Mouse (Mus musculus) ovary, postnatal 10 days (tissue): Measurements from ENCODE around the gene Midn.

ENCODE experiments used
- DNase-seq: peaks from one replicate; pipeline ENCODE4 v3.0.0; 2022; ENCODE audit warnings: low spot score

The Midn gene

DNA sequence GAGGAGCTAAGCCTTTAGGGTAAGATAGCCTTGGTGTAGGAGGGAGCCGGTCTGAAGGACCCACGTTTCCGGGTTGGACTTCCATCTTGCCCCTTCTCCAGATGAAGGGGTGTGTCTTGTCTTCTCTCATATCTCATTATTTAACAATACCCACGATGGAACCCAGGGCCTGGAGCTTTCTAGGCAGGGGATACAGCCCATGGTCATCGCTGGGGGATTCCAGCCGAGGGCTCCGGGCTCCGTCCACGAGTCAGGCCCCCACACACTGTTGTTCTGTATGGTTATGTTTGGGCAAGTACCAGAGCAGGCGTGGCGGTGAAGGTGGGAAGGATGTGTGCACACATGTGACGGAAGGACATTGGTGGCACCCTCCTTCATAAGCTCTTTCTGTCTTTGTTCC, 3.9 kb upstream of the Midn start:
- no peak for DNase-seq

DNA sequence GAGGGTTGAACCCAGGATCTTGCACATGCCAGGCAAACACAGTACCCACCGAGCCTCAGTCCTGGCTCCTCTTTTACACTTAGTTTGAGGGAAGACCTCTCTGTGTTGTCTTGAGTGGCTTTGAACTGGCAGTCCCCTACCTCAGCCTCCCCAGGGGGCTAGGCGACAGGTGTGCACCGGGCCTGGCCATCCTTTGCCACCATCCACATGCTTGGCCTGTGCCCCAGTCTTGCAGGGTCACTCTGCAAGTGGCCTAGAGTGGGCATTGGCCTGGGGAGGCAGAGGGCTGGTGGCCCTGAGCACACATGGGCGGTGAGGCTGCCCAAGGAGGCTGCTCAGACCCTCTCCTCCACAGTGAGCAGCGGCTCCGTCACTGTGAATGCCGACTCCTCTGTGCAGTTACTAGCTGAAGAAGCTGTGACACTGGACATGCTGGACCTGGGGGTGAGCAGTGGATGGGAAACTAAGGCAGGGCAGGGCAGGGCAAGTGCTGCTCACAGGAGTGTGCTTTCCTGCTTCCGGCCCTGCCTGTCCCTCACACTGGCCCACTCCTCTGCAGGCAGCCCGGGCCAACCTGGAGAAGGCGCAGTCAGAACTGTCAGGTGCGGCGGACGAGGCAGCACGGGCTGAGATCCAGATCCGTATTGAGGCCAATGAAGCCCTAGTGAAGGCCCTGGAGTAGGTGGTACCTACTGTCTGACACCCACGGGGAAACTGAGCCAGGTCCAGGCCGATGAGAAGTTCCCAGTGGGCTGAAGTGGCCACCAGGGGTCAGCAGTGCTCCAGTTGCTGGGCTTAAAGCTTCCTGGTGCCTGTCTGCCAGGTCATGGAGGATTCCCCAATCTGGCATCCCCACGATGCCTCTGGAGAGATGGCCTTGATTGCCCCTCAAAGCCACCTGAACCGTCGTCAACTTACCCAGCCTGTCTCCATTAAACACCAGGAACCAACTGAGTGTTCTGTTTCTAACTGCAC, 2.9 kb upstream of the Midn start:
- DNase-seq: peak; percentile 53

DNA sequence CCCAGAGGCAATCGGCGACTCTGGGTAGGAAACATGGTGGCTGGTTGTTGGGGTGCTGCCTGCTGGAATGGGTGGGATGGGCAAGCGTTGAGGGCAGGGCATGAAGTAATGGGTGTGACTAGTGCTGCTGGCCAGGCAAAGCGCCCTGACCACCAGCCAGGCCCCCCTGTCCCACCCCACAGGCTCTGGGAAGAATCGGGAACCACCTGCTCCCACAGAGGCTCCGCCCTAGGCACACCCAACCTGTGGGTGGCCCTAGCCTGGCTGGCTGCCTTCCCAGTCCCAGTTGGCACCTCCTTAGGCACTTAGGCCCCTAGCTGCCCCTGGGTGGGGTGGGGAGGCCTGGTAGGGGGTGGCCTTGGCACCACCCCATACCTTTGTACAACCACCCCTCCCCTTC, 2.2 kb upstream of the Midn start:
- no peak for DNase-seq

DNA sequence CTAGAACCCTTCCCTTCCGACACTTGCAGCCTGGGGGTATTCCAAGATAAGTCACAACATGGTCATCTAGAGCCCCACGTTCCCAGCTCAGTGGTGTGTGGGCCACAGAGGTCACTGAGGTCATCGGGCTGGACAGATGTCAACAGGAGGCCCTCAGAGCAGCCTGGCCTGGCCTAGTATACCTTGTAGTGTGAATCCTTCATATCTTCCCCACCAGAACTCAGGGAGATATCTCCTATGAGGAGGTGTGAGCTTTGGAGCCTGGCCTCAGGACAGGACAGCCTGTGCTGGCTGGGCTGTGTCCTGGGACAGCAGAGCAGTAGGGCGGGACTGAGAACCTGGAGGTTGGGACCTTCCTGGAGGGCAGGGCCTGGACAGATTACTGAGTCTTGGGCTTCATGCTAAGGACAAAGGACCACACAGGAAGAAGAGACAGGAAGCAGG, 1.5 kb upstream of the Midn start:
- DNase-seq: no peak

DNA sequence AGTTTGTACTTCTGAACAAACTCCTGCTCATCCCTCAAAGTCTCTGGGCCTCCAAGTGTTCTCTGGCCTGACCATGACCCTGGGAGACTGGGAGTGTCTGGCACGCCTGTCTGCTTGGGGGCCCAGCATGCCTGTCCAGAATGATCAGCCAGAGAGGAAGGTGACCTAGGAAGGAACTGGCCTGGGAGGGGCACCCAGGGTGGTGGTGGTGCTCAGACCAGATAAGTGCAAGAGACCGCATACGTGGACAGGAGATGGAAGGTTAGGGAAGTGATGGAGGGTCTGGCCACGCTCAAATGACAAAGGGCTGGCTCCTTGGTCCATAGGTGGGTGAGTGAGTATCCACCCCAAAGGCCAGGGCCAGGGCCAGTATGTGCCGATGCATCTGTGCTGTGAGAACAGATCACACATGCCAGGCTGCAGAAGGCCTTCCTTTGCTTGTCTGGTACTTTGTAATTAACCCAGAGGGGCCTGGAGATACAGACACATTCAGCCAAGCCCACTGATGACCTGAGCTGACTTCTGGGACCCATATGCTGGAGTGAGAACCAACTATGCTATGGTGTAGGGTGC, 840 bp upstream of the Midn start:
- DNase-seq: no peak

DNA sequence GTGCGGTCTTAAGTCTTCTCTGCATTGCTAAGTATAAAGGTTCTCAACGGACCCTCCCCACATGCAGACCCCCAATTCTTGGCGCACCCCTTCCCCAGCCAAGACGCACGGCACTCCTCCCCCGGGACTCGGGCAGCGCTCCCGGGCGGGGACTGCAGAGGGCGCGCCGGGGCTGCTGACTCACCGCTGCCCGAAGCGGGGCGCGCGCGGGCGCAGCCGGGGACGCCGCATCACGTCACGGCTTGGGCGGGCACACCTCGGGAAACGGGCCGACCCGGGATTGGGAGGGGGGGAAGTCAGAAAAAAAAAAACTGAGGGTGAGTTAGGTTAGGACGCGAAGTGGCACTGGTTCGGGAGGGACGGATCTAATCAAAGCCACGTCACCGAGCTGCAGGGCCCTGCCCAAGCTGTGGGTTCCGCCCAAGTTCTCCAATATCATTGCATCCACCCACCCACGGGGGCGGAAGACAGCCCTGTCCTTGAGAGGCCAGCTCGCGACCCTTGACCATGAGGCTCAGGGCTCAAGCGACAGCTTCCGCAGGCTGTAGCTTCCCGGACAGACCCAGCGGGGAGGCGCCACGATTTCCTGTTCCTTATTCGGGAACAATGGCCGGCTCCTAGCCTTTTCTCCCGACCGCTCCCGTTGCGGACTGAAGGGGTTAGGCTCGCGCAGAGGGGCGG, 678 bp downstream of the Midn start:
- DNase-seq: peak; percentile 93

DNA sequence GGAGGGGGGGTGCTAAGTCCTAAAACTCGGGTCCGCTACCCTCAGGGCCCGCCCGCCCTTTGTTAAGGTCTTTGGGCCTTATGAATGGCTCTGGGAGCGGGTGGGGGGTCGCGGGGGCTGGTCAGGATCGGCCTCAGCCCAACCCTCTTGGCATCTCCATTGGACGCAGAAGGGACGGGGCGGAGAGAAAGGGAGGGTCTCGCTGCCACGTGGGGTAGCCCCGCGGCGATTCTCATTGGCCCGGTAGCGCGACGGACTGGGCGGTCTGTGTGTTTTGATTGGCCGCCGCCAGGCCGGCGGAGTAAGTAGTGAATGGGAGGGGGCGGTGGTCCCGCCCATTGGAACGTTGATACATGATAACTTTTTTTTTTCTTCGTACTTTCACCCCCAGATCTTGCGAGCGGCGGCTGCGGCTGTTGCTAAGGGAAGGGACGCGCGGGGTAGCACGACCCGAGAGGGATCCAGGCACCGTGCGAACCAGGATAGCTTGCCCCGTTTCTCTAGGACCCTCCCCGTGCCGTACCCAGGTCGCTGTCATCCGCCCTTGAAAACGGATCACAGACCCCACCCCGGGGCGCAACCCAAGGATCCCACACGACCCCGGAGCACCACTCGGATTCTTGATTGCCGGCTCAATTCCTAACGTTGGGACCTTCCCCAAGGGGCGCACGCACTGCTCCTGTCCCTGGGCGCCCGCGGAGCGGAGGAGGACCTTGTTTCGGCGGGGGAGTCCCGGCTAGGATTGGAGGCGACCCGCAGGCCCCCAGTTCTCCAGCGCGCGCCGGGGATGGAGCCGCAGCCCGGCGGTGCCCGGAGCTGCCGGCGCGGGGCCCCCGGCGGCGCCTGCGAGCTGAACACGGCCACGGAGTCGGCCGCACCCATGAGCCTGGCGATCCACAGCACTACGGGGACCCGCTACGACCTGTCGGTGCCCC, 1.5 kb downstream of the Midn start:
- DNase-seq: peak; percentile 88

DNA sequence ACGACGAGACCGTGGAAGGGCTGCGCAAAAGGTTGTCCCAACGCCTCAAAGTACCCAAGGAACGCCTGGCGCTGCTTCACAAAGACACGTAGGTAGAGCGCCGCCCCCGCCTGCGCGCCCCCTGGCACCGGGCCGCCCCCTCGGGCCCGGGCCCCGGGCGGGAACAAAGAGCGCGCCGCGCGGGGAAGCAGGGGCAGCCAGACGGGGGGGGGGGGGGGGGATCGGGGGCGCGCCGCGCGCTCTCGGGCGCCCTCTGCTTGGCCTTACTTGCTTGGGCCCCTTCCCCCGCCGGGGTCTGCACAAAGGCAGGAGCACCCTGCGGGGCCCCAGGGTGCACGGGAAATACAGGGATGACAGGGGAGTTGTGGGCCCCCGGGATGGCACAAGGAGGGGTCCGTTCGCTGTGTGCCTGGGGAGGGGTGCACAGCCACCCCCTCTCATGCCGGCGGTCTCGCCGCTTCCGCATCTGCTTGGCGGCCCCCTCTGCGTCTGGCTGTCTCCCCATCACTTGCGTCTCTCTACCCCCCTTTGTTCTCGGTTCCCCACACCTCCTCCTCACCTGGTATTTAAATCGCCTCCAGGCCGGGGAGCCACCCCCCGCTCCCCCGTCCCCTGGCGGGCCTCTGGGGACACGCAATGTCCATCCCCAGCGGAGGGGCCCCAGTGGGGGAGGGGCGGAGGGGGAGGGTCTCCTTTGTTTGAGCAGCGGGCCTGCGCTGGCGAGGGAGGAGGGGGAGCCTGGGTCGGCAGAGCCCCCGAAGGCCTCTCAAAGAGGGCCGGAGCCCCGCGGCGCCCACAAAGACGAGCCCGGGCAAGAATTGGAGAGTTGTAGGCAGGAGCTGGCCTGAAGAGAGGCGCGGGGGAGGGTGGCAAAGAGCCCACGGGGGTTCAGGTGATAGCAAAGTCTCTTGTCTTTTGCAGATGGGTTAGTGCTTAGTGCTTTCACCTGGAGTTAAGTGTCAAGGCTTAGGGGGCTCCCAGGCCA, 2.4 kb downstream of the Midn start:
- DNase-seq: peak; percentile 52

DNA sequence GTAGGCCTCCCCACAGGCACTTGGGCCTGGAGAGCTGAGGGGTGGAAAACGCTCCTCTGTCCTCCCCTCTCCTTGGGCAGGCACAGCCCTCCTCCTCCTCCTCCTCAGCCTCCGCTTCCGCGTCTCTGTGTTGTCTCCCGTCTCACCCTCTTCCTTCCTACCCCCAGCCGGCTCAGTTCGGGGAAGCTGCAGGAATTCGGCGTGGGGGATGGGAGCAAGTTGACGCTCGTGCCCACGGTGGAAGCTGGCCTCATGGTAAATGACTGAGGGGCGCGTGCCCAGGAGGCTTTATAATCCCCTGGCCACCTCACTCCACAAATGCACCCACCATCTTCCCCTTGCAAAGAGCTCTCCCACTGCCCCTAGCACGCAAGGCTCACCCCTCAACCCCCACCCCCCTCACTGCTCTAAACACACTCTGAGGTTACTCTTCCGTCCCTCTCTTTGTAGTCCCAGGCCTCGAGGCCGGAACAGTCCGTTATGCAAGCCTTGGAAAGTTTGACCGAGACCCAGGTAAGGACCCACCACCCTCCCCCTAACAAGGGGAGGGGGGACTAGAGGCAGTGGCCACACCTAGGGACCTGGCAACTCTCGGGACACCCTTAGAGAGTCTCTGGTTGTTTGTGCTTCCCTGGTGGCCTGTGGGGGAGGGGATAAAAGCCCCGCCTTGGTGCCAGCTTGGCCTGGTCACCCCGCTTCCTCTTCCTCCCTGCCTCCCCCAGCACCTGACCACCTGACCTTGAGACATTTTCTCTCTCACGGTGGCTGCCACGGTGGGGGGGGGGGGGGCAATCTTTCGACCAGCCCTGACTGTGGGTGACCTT, 3.4 kb downstream of the Midn start:
- DNase-seq: peak; percentile 39

DNA sequence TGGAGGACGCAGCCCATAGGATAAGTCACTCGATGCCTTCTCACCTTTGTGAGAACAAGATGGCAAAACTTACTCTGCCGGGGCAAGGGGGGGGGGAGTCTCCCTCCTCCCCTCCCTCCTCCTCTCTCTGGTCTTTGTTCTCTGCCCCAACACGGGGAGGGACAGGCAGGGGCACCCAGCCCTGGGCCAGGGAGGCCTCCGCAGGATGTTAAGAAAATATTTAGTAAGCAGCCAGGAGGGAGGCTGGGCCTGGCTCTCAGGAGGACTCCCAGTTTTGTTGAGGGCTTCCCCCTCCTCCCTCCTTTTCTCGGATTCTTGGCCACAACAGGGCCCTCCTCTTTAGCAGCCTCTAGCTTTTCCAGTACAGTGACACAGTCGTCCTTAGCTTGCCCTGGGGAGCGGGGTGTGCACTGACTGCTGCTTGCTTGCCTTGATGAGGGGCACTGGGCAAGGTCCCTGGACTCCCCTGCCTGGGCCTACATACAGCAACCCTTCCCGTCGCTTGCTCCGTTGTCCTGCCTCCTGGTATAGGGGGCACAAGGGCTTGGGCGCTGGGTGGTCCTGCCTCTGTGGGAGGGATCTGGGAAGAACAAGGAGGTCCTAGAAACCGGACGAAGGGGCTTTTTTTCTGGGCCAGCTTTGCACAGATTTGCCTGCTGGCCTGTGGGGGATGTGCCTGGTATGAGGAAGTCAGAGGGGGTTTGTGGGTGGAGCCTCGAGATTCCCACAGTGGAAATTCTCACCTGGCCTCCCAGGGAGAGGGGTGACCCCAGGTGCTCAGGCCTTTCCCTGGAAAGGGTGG, 4.2 kb downstream of the Midn start:
- DNase-seq: peak; percentile 46

DNA sequence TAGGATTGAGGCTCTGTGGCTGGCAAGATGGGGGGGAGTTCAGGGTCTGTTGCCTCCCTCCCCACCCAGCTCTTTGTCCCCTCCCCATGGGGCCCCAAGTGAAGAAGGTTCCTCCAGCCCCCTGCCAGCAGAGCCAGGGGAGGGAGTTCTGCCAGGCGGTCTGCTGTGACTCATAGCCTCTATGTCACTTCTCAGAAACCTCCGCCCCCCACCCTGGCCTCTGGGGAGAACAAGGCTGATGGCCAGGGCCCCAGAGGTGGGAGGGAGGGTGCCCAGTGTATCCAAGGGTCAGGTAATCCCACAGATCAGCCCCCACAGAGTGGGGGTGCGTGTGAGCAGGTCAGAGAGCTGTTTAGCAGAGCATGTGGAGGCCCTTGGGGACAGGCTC, 4.8 kb downstream of the Midn start:
- no peak for DNase-seq

DNA sequence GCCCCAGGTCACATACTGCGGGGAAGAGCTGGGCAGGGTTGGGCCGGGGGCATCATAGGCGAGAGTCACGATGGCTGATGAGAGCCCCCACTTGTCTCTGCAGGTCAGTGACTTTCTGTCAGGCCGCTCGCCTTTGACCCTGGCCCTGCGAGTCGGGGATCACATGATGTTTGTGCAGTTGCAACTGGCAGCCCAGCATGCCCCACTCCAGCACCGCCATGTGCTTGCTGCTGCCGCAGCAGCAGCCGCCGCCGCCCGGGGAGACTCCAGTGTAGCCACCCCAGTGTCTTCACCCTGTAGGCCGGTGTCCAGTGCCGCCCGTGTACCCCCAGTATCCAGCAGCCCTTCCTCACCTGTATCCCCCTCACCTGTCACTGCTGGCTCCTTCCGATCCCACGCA, 5.6 kb downstream of the Midn start:
- no peak for DNase-seq

DNA sequence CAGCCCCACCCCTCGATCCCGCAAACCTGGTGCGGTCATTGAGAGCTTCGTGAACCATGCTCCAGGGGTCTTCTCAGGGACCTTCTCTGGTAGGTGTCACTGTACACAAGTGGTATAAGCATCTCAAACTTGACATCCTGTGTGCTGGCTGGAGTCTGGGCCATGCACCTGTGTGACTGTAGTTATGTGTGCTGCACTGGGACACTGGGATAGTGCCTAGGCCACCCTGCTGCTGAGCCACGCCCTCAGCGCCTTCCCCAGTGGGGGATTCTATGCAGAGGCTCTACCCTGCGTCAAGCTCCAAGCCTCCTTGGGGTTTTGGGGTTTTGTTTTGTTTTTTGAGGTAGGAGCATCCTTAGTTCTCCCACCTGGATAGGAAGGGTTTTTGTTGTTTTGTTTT, 6.3 kb downstream of the Midn start:
- no peak for DNase-seq

DNA sequence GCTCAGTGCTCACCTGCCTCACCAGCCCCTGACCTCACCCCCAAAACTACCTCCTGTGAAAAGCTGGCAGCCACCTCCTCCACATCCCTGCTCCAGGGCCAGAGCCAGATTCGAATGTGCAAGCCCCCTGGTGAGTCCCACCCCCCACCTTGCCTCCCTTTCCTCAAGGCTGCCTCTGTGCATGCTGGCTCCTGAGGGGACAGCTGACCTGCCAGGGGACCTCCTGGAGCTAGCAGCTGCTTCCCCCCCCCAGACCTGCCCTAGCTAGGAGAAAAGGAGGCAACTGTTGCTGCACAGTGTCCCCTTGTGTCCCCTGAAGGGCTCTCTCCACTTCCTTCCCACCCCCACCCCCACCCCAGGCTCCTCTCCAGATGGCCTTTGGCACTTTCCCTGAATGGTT, 7.2 kb downstream of the Midn start:
- DNase-seq: no peak

DNA sequence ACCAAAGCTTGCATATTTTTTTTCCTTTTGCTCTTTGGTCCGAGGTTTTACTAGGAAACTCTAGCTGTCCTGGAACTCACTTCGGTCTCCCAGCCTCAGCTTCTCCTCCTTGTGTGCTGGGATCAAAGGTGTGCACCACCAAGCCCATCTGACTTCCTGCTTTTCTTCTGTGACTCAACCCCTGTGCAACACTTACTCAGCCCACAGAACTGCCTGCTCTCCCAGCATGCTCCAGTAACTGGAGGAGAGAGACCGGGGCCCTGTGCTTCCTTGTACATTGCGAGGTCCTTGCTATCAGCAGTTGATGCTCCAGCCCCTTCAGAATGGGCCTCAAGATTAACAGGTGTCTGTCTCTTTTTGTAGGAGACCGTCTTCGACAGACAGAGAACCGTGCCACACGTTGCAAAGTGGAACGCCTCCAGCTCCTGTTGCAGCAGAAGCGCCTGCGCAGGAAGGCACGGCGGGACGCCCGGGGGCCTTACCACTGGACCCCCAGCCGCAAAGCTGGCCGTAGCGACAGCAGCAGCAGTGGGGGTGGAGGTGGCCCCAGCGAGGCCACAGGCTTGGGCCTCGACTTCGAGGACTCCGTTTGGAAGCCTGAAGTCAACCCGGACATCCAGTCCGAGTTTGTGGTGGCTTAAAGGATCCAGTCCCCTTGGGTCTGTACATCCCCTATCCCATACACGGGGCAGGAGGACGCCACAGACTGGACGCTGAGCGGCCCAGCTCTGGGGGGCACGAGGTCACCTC, 8.1 kb downstream of the Midn start:
- no peak for DNase-seq

DNA sequence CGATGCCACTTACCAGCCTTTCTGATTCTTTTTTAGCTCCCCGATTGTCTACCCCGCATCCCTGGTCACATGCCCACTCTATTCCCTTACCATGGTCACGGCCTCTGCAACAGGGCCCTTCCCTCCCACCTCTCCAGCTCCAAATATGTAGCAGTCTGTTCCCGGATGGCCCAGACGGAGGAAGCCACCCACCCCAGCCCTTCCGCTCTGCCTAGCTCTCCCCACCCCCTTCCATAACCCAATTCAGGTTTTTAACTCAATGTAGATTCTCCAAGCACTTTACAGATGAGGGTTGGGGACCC, 8.6 kb downstream of the Midn start:
- no peak for DNase-seq

DNA sequence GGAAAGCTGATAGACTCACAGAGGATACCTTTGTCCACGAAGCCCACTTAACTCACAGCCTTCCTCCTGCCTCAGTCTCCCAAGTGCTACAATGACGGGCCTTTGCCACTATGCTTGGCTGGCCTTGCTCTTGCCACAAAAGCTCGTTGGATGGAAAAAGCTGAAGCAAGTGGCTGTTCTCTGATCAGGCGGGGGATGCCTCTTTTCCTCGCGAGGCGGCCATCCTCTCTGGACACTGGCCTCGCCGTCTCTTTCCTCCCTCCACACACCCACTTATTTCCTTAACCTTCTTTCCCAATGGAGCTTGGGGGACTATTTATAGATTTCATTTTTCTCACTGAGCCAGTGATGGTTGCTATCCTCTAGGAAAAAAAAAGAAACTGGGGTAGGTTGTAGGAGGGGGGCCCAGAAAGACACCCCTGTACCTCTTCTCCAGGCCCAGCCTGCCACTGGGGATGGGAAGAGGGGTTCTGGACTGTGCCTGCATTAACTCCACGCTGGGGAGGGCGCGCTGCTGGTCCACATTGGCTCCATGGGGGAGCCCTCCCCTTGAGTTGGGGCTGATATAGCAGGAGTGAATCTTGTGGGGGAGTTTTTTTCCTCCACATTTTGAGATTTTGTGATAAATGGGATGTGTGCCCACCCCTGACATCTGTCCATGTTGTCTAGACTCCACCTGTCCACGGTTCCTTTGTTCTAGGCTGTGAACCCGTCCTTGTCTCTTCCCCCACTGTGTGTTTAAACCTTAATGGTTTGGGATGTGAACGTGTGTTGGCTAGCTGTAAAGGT, 9.3 kb downstream of the Midn start:
- DNase-seq: no peak
